Mouse (Mus musculus) lung, adult 2 months (tissue): ENCODE results near the gene Fndc9.

Experiments
- CTCF ChIP-seq: fragments of 200-500 bp; IDR thresholded peaks from 2 replicates; pipeline ENCODE4 v1.5.1; 2011; ENCODE audit warnings: mild to moderate bottlenecking, low read length, control low read depth; ENCODE audit not compliant: insufficient read depth
- POLR2A ChIP-seq: fragments of 200-500 bp; IDR thresholded peaks from 2 replicates; pipeline ENCODE4 v1.6.1; 2011; ENCODE audit warnings: low read depth, mild to moderate bottlenecking, control low read depth, low read length, borderline replicate concordance; ENCODE audit errors: extremely low read depth

GRCm38 (mm10) chr11:46217686-46218085 is 17.6 kb upstream of the Fndc9 start:
- TF ChIP-seq POLR2A: no peak
- TF ChIP-seq CTCF: no peak
